Mouse (Mus musculus) kidney, adult 2 months (tissue): ENCODE measurements around the gene Gpr3. TPM values are rescaled to one million over a fixed set of nuclear protein-coding genes. Genes with fewer than 3 reads are reported as not detected.

Source experiments
- DNase-seq: peaks from one replicate; pipeline ENCODE4 v3.0.0; 2021
- H3K27ac ChIP-seq: fragments of 200-500 bp; 2 replicates; pipeline ENCODE4 v1.5.1; 2012; ENCODE audit warnings: low read depth, low read length, control low read depth, inconsistent platforms; ENCODE audit not compliant: insufficient read depth
- H3K27me3 ChIP-seq: fragments of 200-500 bp; replicated peaks from 2 replicates; pipeline ENCODE4 v1.6.1; 2012; ENCODE audit warnings: mild to moderate bottlenecking, moderate library complexity, low read length, inconsistent platforms; ENCODE audit not compliant: control insufficient read depth, insufficient read depth
- H3K36me3 ChIP-seq: fragments of 200-500 bp; 2 replicates; pipeline ENCODE4 v1.6.1; 2012; ENCODE audit warnings: mild to moderate bottlenecking, moderate library complexity, low read length, inconsistent platforms; ENCODE audit not compliant: control insufficient read depth, insufficient read depth
- H3K4me1 ChIP-seq: fragments of 200-500 bp; 2 replicates; pipeline ENCODE4 v1.6.1; 2011; ENCODE audit warnings: low read length; ENCODE audit not compliant: control insufficient read depth, insufficient read depth
- H3K4me3 ChIP-seq: fragments of 200-500 bp; 2 replicates; pipeline ENCODE4 v1.5.1; 2011; ENCODE audit warnings: mild to moderate bottlenecking, low read depth, low read length, control low read depth; ENCODE audit not compliant: insufficient read depth
- CTCF ChIP-seq: fragments of 200-500 bp; conservative IDR thresholded peaks from 2 replicates; pipeline ENCODE4 v1.5.1; 2011; ENCODE audit warnings: low read depth, mild to moderate bottlenecking, control low read depth, low read length, moderate library complexity, mixed read lengths; ENCODE audit not compliant: insufficient read depth, insufficient read length
- POLR2A ChIP-seq: fragments of 200-500 bp; IDR thresholded peaks from one replicate; pipeline ENCODE4 v1.6.1; 2011; ENCODE audit warnings: low read depth, low read length, control low read depth
- WGBS: fragments of 180-500 bp; shearing (Covaris S2); methylation state at CpG from one replicate; pipeline ENCODE4 v1.1.7; 2018; 5-methylcytosine and 5-hydroxymethylcytosine counted together
- polyA plus RNA-seq: library from polyadenylated mRNA; depleted of rRNA; stranded (reverse); fragments of >200 nt; gene quantifications from 2 replicates; pipeline ENCODE4 v1.2.3, GENCODE M21; 2012

Gpr3 gene
- polyA plus RNA-seq, 1 experiment, result 0.53 TPM

DNA sequence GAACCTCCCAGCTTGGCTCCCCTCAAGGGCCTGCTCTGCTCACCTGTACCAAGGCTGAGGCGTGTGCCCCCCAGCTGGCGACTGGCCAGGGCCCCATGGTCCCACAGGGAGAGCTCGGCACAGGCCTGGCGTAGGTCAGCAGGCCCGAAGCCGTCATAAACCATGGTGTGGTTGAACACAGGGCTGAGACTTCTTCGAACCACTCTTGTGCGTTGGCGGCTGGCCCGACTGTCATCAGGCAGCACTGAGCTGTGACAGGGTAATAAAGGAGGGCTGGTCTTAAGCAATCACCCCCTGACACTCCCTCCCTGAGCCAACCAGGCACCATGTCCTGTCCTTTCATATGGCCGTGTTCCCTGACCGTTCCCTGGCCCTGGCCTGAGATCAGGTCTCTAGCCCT is 41.1 kb upstream of the Gpr3 start:
- H3K4me1 ChIP-seq, result peaks cover 5% of the 10 kb centered on the region; the same call in 1 of the 2 replicates
- H3K27me3 ChIP-seq, result no peaks in the 10 kb centered on the region
- no peak overlapping the region for H3K4me3 ChIP-seq
- no peak for DNase-seq
- no peak overlapping the region for H3K27ac ChIP-seq
- H3K36me3 ChIP-seq, result no peaks in the 10 kb centered on the region
- TF ChIP-seq POLR2A (no peak), CTCF (no peak)
- WGBS, result 68% methylated on average over 12 of the region's 12 CpGs

DNA sequence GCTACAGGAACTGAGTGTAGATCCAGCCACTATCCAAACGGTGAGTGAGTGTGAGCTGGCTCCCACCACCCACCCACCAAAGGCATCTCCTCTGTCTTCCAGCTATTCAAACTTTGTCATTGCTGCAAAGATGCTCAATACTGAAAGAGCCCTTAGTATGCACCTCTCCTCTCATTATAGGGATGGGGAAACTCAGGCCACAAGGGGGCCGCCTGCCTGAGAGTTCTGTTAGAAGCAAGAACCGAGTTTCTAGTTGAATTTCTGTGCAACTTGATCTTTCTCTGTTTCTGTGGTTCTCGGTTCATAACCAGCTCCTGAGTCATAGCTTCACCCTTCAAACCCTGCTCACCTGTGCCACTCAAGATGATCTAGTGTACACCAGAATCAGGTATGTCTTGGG is 39.8 kb upstream of the Gpr3 start:
- no peak for DNase-seq
- no peak overlapping the region for H3K27ac ChIP-seq
- H3K36me3 ChIP-seq, result no peaks in the 10 kb centered on the region
- no peaks in the 10 kb centered on the region for H3K4me1 ChIP-seq
- 75% methylated on average over 4 of the region's 4 CpGs for WGBS
- H3K27me3 ChIP-seq, result no peaks in the 10 kb centered on the region
- H3K4me3 ChIP-seq, result no peak overlapping the region
- TF ChIP-seq CTCF (0 out of 2 replicates have a peak, but pooled peaks have one; percentile 3), POLR2A (no peak)

DNA sequence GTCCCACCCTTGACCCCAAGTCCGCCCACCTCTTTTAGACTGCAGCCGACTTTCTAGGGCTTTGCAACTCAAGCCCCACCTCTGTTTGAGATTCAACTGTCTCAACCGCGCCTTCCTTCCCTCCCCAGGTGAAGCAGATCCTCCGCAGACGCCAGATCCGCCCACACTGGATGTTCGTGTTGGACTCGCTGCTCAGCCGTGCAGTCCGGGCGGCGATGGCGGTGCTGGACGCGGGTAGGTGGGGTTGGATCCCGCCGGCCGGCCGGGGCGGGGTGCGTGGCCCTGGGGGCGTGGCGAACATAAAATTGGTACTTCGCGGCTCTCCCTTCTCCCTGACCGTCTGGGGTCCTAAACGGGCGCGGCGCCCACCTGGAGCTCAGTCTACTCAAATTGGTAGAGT is 38.9 kb upstream of the Gpr3 start:
- H3K27me3 ChIP-seq, result no peaks in the 10 kb centered on the region
- no peak overlapping the region for H3K4me3 ChIP-seq
- no peaks in the 10 kb centered on the region for H3K4me1 ChIP-seq
- 18% methylated on average over 31 of the region's 31 CpGs for WGBS
- no peaks in the 10 kb centered on the region for H3K36me3 ChIP-seq
- DNase-seq, result peak; percentile 33
- H3K27ac ChIP-seq, result no peak overlapping the region
- TF ChIP-seq CTCF (no peak), POLR2A (no peak)

DNA sequence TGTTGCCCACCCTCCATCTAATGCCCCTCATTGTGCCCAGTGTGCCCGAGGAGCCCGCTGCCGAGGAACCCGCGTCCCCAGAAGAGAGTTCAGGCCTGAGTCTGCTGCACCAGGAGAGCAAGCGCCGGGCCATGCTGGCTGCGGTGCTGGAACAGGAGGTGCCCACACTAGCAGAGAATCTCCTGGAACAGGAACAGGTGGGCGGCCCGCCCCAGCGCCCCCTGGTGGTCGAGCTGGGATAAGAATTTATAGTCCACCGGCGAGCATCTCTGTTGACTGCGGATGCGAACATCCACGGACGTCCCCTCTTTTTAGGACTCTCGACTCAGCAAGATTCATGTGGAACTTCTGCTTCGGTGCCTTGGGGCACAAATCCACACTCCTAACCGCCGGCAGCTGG is 38.3 kb upstream of the Gpr3 start:
- H3K4me3 ChIP-seq, result no peak overlapping the region
- H3K27me3 ChIP-seq, result no peaks in the 10 kb centered on the region
- 6% methylated on average over 22 of the region's 22 CpGs for WGBS
- no peaks in the 10 kb centered on the region for H3K36me3 ChIP-seq
- DNase-seq, result peak; percentile 80
- no peak overlapping the region for H3K27ac ChIP-seq
- TF ChIP-seq CTCF (peak; percentile 65), POLR2A (no peak)
- no peaks in the 10 kb centered on the region for H3K4me1 ChIP-seq

GRCm38 (mm10) chr4:133247806-133248449 is 35.6 kb upstream of the Gpr3 start:
- no peak for DNase-seq
- WGBS, result 61% methylated on average over 13 of the region's 13 CpGs
- no peak for TF ChIP-seq CTCF
- TF ChIP-seq POLR2A, result no peak

GRCm38 (mm10) chr4:133247072-133247471 is 34.7 kb upstream of the Gpr3 start:
- WGBS, result 39% methylated on average over 15 of the region's 15 CpGs
- peaks cover 2% of the 10 kb centered on the region; the same call in 1 of the 2 replicates for H3K4me1 ChIP-seq
- H3K36me3 ChIP-seq, result no peaks in the 10 kb centered on the region
- no peak for TF ChIP-seq POLR2A
- no peak for TF ChIP-seq CTCF
- peak; percentile 61 for DNase-seq
- H3K27ac ChIP-seq, result no peak overlapping the region
- no peaks in the 10 kb centered on the region for H3K27me3 ChIP-seq
- peak overlapping the region; percentile 21; the same call in 1 of the 2 replicates for H3K4me3 ChIP-seq

More at GRCm38 (mm10) chr4:133247806-133248449, 35.6 kb upstream of the Gpr3 start:
- Histone ChIP-seq H3K36me3 (no peaks in the 10 kb centered on the region), H3K4me1 (no peaks in the 10 kb centered on the region), H3K4me3 (no peak overlapping the region), H3K27ac (no peak overlapping the region), H3K27me3 (no peaks in the 10 kb centered on the region)

DNA sequence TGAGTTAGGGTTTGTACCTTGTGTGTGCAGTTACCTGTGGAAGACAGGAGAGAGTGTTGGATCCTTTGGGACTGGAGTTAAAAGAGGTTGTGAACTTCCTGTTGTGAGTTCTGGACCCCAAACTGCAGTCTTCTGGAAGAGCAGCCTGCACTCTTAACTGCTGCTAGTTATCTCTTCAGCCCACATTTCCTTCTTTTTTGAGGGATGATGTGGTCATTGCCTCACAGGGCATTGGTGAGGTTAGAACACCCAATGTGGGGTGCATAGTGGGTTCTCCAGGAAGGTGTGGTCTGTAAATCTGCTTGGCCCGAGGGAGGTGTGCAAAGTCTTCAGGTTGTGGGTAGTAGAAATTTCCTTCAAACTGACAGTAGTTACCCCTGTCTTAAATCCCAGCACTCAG is 32.0 kb upstream of the Gpr3 start:
- 73% methylated on average over 1 of the region's 1 CpGs for WGBS
- TF ChIP-seq POLR2A, result no peak
- TF ChIP-seq CTCF, result no peak
- no peak overlapping the region for H3K27ac ChIP-seq
- no peak overlapping the region for H3K4me3 ChIP-seq
- DNase-seq, result no peak
- no peaks in the 10 kb centered on the region for H3K27me3 ChIP-seq
- peaks cover 2% of the 10 kb centered on the region; the same call in 1 of the 2 replicates for H3K4me1 ChIP-seq
- H3K36me3 ChIP-seq, result no peaks in the 10 kb centered on the region
